Mouse (Mus musculus): ENCODE results near the gene Klf16.
"Not testable (repeated sequence)": the region's sequence is repeated elsewhere in the genome, so short reads cannot be mapped to it uniquely, and the experiment has no call there.

DNA sequence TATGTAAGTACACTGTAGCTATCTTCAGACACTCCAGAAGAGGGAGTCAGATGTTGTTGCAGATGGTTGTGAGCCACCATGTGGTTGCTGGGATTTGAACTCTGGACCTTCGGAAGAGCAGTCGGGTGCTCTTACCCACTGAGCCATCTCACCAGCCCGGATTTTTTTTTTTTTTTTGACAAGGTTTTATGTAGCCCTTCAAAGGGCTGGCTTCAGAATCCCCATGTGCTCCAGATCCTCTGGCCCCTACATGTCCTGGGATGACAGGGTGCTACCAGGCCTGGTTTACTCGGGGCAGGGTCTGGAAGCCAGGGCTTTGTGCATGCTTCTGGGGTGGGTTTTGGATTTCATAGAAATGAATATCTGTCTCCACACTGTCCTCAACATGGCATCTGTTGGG lies 28.6 kb upstream of the Klf16 start, which contains the start of gene Gm49322:
- TF ChIP-seq ZKSCAN1 (IDR thresholded peaks at IDR 0.05; ENCODE audit: borderline replicate concordance, low read depth, low read length); CTCF (conservative IDR thresholded peaks at IDR 0.05 in 1 of 2, IDR thresholded peaks at IDR 0.05 in 1 of 2; ENCODE audit: low read depth in 2 of 2, low read length in 2 of 2); RAD21 (IDR thresholded peaks at IDR 0.05; ENCODE audit: low read depth, low read length); ETS1 (conservative IDR thresholded peaks at IDR 0.05; ENCODE audit: low read depth, low read length); TCF12 (IDR thresholded peaks at IDR 0.05; ENCODE audit: low read depth, low read length); JUND (conservative IDR thresholded peaks at IDR 0.05; ENCODE audit: low read depth, low read length); MEF2A (IDR thresholded peaks at IDR 0.05; ENCODE audit: borderline replicate concordance, low read depth, low read length); MAX (IDR thresholded peaks at IDR 0.05; ENCODE audit: low read length); EP300 (IDR thresholded peaks at IDR 0.05; ENCODE audit: low read length); ZNF384 (IDR thresholded peaks at IDR 0.05; ENCODE audit: low read depth, low read length); POLR2A (IDR thresholded peaks at IDR 0.05; ENCODE audit: low read depth, low read length): not testable (repeated sequence)
